23 mouse cellular contexts compared by ENCODE assay signal in the genomic region with DNA sequence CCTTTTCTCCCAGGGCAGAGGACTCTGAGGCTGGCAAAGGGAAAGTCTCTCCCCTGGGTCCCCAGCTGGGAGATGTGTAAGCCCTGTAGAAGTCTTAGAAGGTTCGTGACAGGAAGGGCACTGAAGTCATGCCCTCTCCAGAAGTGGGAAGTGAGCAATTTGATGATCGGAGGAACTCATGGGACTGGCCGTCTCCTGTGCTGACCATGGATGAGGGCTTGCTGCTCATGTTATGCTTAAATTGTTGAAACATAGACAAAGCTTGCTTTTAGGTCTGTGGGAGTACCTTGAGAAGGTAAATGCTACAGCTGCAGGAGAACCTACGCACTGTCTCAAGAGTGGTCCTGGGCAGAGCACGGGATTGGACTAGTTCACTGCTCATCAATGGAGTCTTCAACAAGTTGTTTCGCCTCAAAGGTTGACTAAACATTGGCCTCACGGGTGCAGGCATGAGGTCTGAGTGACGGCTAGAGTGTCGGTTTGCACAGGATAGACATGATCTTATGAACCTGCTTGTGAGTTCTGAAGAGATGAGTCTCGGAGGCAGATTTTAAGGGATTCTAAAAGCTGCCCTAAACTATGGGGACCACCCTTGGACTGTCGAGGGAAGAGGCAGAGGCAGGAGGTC. TPM values are rescaled to one million over a fixed set of nuclear protein-coding genes. Genes with fewer than 3 reads are reported as not detected.
DNase-seq lines count a peak whose midpoint lies in the region; ATAC-seq and TF ChIP-seq lines count a peak whose summit lies in the region.
"Had no signal": no experiment of that assay in that cellular context is flagged by ENCODE, and none has a peak within 500 bp of the region (broad histone marks: within the 10 kb centered on the region; RNA-seq: fewer than 3 reads in every experiment).

No protein-coding gene starts in this region.

- ATAC-seq in stomach, postnatal 0 days (ENCODE audit: low FRiP score, low TSS enrichment) = no peak
- ATAC-seq in hindbrain, embryonic 11.5 days (ENCODE audit: low FRiP score) = no peak
- ATAC-seq: CD4-positive, CD25-positive, alpha-beta regulatory T cell, adult 4 months; intestine, postnatal 0 days had no signal

- H3K4me2 ChIP-seq in stomach, postnatal 0 days (replicated peaks; ENCODE audit: low read depth) = no peak overlapping the region
- no peak overlapping the region for H3K4me2 ChIP-seq in hindbrain, embryonic 11.5 days (replicated peaks; ENCODE audit: low read depth, low read length)
- H3K4me2 ChIP-seq: heart, embryonic 13.5 days; hindbrain, embryonic 14.5 days; kidney, embryonic 15.5 days; midbrain, embryonic 11.5 days; neural tube, embryonic 13.5 days had no signal

- peaks cover 2% of the 10 kb centered on the region for H3K27me3 ChIP-seq in megakaryocyte, embryonic 14.5 days (replicated peaks)
- no peaks in the 10 kb centered on the region for H3K27me3 ChIP-seq in stomach, postnatal 0 days (ENCODE audit: control insufficient read depth, insufficient read depth, low read length)
- no peaks in the 10 kb centered on the region for H3K27me3 ChIP-seq in hindbrain, embryonic 11.5 days (ENCODE audit: control insufficient read depth, insufficient read depth, low read length)
- H3K27me3 ChIP-seq: heart, embryonic 13.5 days; kidney, embryonic 15.5 days; neural tube, embryonic 13.5 days had no signal

- H3K9me3 ChIP-seq in megakaryocyte, embryonic 14.5 days = no peaks in the 10 kb centered on the region
- no peaks in the 10 kb centered on the region for H3K9me3 ChIP-seq in stomach, postnatal 0 days (ENCODE audit: control insufficient read depth, low read length)
- H3K9me3 ChIP-seq in hindbrain, embryonic 11.5 days (ENCODE audit: control insufficient read depth, low read length) = no peaks in the 10 kb centered on the region
- H3K9me3 ChIP-seq: forebrain, embryonic 10.5 days; G1E; heart, embryonic 13.5 days; kidney, embryonic 15.5 days; neural tube, embryonic 13.5 days had no signal

- no peak for TF ChIP-seq EP300 in stomach, postnatal 0 days (optimal IDR thresholded peaks at IDR 0.05)

- no peak overlapping the region for H3K27ac ChIP-seq in stomach, postnatal 0 days (replicated peaks)
- H3K27ac ChIP-seq in hindbrain, embryonic 11.5 days (ENCODE audit: low read depth, low read length) = no peak overlapping the region
- H3K27ac ChIP-seq: forebrain, embryonic 10.5 days; gastrocnemius, adult 2 months; heart, embryonic 13.5 days; hindbrain, embryonic 14.5 days; kidney, embryonic 15.5 days; neural tube, embryonic 13.5 days had no signal

- no peak overlapping the region for H3K9ac ChIP-seq in stomach, postnatal 0 days (ENCODE audit: low read length)
- H3K9ac ChIP-seq in hindbrain, embryonic 11.5 days (ENCODE audit: low read depth, low read length) = no peak overlapping the region
- H3K9ac ChIP-seq: heart, embryonic 13.5 days; hindbrain, embryonic 14.5 days; kidney, embryonic 15.5 days; neural tube, embryonic 13.5 days had no signal

- peak overlapping the region; percentile 53 for H3K4me3 ChIP-seq in megakaryocyte, embryonic 14.5 days (replicated peaks)
- H3K4me3 ChIP-seq in stomach, postnatal 0 days (ENCODE audit: low read depth, low read length) = no peak overlapping the region
- H3K4me3 ChIP-seq in hindbrain, embryonic 11.5 days (ENCODE audit: low read depth, low read length) = no peak overlapping the region
- H3K4me3 ChIP-seq: forebrain, embryonic 10.5 days; gastrocnemius, adult 2 months; heart, embryonic 13.5 days; kidney, embryonic 15.5 days; neural tube, embryonic 13.5 days had no signal

- H3K36me3 ChIP-seq in megakaryocyte, embryonic 14.5 days (replicated peaks; ENCODE audit: low read length) = peaks cover 17% of the 10 kb centered on the region
- H3K36me3 ChIP-seq in stomach, postnatal 0 days (ENCODE audit: control insufficient read depth, insufficient read depth, low read length) = no peaks in the 10 kb centered on the region
- no peaks in the 10 kb centered on the region for H3K36me3 ChIP-seq in hindbrain, embryonic 11.5 days (ENCODE audit: control insufficient read depth, insufficient read depth, low read length)
- H3K36me3 ChIP-seq: forebrain, embryonic 10.5 days; G1E; heart, embryonic 13.5 days; kidney, embryonic 15.5 days; neural tube, embryonic 13.5 days had no signal

- WGBS in stomach, postnatal 0 days = 71% methylated on average over 11 of the region's 11 CpGs
- 76% methylated on average over 11 of the region's 11 CpGs for WGBS in hindbrain, embryonic 11.5 days

- no peak for TF ChIP-seq CTCF in stomach, postnatal 0 days (IDR thresholded peaks at IDR 0.05; ENCODE audit: low read depth)

- H3K4me1 ChIP-seq in megakaryocyte, embryonic 14.5 days = peaks cover 94% of the 10 kb centered on the region
- no peaks in the 10 kb centered on the region for H3K4me1 ChIP-seq in stomach, postnatal 0 days (replicated peaks; ENCODE audit: control insufficient read depth, insufficient read depth)
- no peaks in the 10 kb centered on the region for H3K4me1 ChIP-seq in hindbrain, embryonic 11.5 days (replicated peaks; ENCODE audit: control insufficient read depth, insufficient read depth, low read length)
- H3K4me1 ChIP-seq: neural tube, embryonic 13.5 days had no signal

- DNase-seq in thymus, postnatal 0 days (ENCODE audit: low spot score) = peak; percentile 22
- DNase-seq in thymus, adult 18-20 months = no peak
- DNase-seq in brain, adult 2 months (ENCODE audit: low read depth, low spot score) = peak; percentile 6
- DNase-seq in stomach, postnatal 0 days (ENCODE audit: low spot score) = no peak
- DNase-seq in Muller cell, postnatal 12 days (ENCODE audit: inconsistent ontology term) = no peak
- DNase-seq in hindbrain, embryonic 11.5 days (ENCODE audit: low spot score) = no peak
- DNase-seq: adrenal gland, postnatal 14 days; cerebellum, adult 2 months; cerebellum, postnatal 36 days; gastrocnemius, adult 2 months; layer of hippocampus, adult 9-11 months; lung, adult 2 months; right cerebral cortex, postnatal 14 days had no signal

RNA-seq across cellular contexts. Expression of a gene that starts 1.3 kb away (rescaled TPM):
- polyA plus RNA-seq in thymus, postnatal 0 days (2015; fragmentation: Nextera tagmentation; extraction: Ambion mirVana) = 28.2 and 36.8 TPM in 2 replicates
- 19.8 and 124 TPM in 2 replicates for polyA plus RNA-seq in megakaryocyte, embryonic 14.5 days (2012; ENCODE audit: insufficient read depth, low replicate concordance)
- 0.29 and 0.45 TPM in 2 replicates for polyA plus RNA-seq in stomach, postnatal 0 days (2015; fragmentation: Nextera tagmentation; extraction: Ambion mirVana)
- 0.09 and 0.25 TPM in 2 replicates for polyA plus RNA-seq in hindbrain, embryonic 11.5 days (2014; fragmentation: Nextera tagmentation; extraction: Ambion mirVana)

RNA-seq across cellular contexts. Expression of a gene that starts 50.0 kb away (rescaled TPM):
- polyA plus RNA-seq in thymus, postnatal 0 days (2015; fragmentation: Nextera tagmentation; extraction: Ambion mirVana) = 45.8 and 47.1 TPM in 2 replicates
- polyA plus RNA-seq in megakaryocyte, embryonic 14.5 days (2012; ENCODE audit: insufficient read depth, low replicate concordance) = 18.5 and 31.9 TPM in 2 replicates
- polyA plus RNA-seq in stomach, postnatal 0 days (2015; fragmentation: Nextera tagmentation; extraction: Ambion mirVana) = 13.4 and 13.9 TPM in 2 replicates
- 2.5 and 2.6 TPM in 2 replicates for polyA plus RNA-seq in hindbrain, embryonic 11.5 days (2014; fragmentation: Nextera tagmentation; extraction: Ambion mirVana)

Comparison
In these comparisons a context has a peak if more than half of its experiments do, and no peak if none do; other contexts are left out.
1. DNase-seq: peak in thymus, postnatal 0 days (single experiment) and brain, adult 2 months (single experiment); none in thymus, adult 18-20 months (0 of 2), stomach, postnatal 0 days (single experiment), Muller cell, postnatal 12 days (single experiment) and hindbrain, embryonic 11.5 days (single experiment).
2. RNA of a gene that starts 1.3 kb away (polyA plus RNA-seq): 19.8 to 124 TPM in megakaryocyte, embryonic 14.5 days and 28.2 to 36.8 TPM in thymus, postnatal 0 days; 0.29 to 0.45 TPM in stomach, postnatal 0 days and 0.09 to 0.25 TPM in hindbrain, embryonic 11.5 days; every median in the first group is over 10 times any median in the second.